Mouse (Mus musculus) kidney, adult 2 months (tissue): ENCODE data around the gene Bnip2.

Experiments
- CTCF ChIP-seq: fragments of 200-500 bp; conservative IDR thresholded peaks from 2 replicates; pipeline ENCODE4 v1.5.1; 2011; ENCODE audit warnings: low read depth, mild to moderate bottlenecking, control low read depth, low read length, moderate library complexity, mixed read lengths; ENCODE audit not compliant: insufficient read depth, insufficient read length
- POLR2A ChIP-seq: fragments of 200-500 bp; IDR thresholded peaks from one replicate; pipeline ENCODE4 v1.6.1; 2011; ENCODE audit warnings: low read depth, low read length, control low read depth

DNA sequence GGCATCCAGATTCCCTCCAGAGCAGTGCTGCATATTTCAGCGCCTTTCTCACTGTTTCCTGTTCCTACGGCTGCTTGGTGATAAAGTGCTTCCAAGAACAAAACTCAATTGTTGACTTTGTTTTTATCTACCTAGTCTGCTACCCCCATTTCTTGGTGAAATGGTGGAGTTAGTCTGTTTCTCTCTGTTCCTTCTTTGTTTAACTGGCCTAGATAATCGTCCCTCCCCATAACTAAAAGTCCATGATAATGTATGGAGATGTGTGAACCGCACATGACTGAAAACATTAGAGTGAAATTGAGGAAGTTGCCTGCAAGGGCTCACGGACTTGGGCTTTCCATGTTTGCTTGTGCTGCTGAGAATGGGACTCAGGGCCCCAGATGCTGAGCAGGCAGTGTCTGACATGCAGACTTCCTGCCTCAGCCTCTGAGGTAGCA, 3.6 kb downstream of the Bnip2 start:
- no peak for TF ChIP-seq CTCF
- TF ChIP-seq POLR2A, result no peak
